ENCODE assay signal across 8 mouse cellular contexts in genomic region chr15:80797757-80798156, GRCm38 (mm10).
DNase-seq lines count a peak whose midpoint lies in the region; ATAC-seq lines count a peak whose summit lies in the region.

No protein-coding gene starts in this region.

- no peaks in the 10 kb centered on the region for H3K36me3 ChIP-seq in heart, embryonic 16.5 days (ENCODE audit: control insufficient read depth, insufficient read depth)

- peak overlapping the region; percentile 75 for H3K4me3 ChIP-seq in heart, embryonic 16.5 days (ENCODE audit: low read length)

- H3K27ac ChIP-seq in heart, embryonic 16.5 days (ENCODE audit: low read length), result peak overlapping the region; percentile 95

- DNase-seq in gastrocnemius, postnatal 14 days, result peak; percentile 16
- no peak for DNase-seq in gastrocnemius, adult 18-20 months (ENCODE audit: low spot score)
- DNase-seq in adrenal gland, adult 2 months, result peak; percentile 69
- peak; percentile 54 for DNase-seq in embryo, embryonic 9.5 days (ENCODE audit: extremely low spot score)
- DNase-seq in left cerebral cortex, postnatal 14 days (ENCODE audit: low spot score in 2 of 2), result peak; percentile 14 to 29
- DNase-seq in mesoderm, embryonic 11.5 days (ENCODE audit: low read depth, low spot score), result peak; percentile 37
- DNase-seq in spleen, postnatal 36 days (ENCODE audit: low spot score in 2 of 2), result peak; percentile 41 to 61

- H3K9me3 ChIP-seq in heart, embryonic 16.5 days (replicated peaks; ENCODE audit: control insufficient read depth, low read length), result no peaks in the 10 kb centered on the region

- WGBS in heart, embryonic 16.5 days, result under 1% methylated on average over 6 of the region's 6 CpGs

- H3K4me2 ChIP-seq in heart, embryonic 16.5 days (ENCODE audit: low read depth, low read length), result peak overlapping the region; percentile 84

- peaks cover 22% of the 10 kb centered on the region for H3K4me1 ChIP-seq in heart, embryonic 16.5 days (ENCODE audit: control insufficient read depth, insufficient read depth, low read length)

- no peaks in the 10 kb centered on the region for H3K27me3 ChIP-seq in heart, embryonic 16.5 days (ENCODE audit: control insufficient read depth, insufficient read depth, low read length)

- intact Hi-C loops in gastrocnemius, postnatal 14 days (cut with DNase I; ENCODE audit: low total_unique reads), result no loop called here
- intact Hi-C loops in left cerebral cortex, postnatal 14 days (cut with DNase I), result loop anchor here (2.0 kb wide), 1 partner anchor 87 kb away; the partner anchor contains the start of gene Tnrc6b

- peak; percentile 74 for ATAC-seq in heart, embryonic 16.5 days (replicated peaks; ENCODE audit: extremely low read depth, insufficient read depth, low FRiP score)

- peak overlapping the region; percentile 76 for H3K9ac ChIP-seq in heart, embryonic 16.5 days (ENCODE audit: low read length)
